Mouse (Mus musculus): Measurements from ENCODE around the gene Pnck.

GRCm38 (mm10) chrX:73655529-73655928, 4.4 kb downstream of the Pnck start:
- peak; percentile 74 for TF ChIP-seq CTCF (IDR thresholded peaks at IDR 0.05; ENCODE audit: low read depth)
- no peak for TF ChIP-seq EP300 (IDR thresholded peaks at IDR 0.05; ENCODE audit: low read depth)

Measured in liver, embryonic 14.5 days (tissue).